Mouse (Mus musculus) layer of hippocampus, adult 9-11 months (tissue): Measurements from ENCODE around the gene Spon2.

Experiments used
- DNase-seq: peaks from one replicate; pipeline ENCODE4 v3.0.0; 2022

Spon2 gene

GRCm38 (mm10) chr5:33218081-33218480 lies at the start of gene Spon2:
Gene Spon2 (minus strand): TSS chr5:33218455.
- no peak for DNase-seq

GRCm38 (mm10) chr5:33254416-33254815 lies 36.2 kb upstream of the Spon2 start:
- no peak for DNase-seq

DNA sequence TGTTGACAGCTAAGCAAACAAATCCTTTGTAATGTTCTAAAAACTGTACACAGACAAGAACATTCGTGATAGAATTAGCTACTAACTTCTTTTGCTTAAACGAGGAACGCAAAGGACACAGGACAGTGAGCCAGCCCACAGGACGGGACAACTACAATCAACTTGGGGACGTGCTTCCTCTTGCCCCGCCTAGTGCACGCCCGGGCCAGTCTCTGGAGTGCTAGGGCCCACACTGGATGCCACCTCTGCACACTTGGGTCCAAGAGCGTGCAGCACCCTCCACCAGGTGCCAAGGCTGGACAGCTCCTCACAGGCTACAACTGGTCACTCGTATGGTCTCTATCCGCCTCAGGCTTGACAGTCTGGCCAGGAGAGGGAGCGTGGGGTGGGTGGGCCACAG lies 29.9 kb upstream of the Spon2 start:
- no peak for DNase-seq

DNA sequence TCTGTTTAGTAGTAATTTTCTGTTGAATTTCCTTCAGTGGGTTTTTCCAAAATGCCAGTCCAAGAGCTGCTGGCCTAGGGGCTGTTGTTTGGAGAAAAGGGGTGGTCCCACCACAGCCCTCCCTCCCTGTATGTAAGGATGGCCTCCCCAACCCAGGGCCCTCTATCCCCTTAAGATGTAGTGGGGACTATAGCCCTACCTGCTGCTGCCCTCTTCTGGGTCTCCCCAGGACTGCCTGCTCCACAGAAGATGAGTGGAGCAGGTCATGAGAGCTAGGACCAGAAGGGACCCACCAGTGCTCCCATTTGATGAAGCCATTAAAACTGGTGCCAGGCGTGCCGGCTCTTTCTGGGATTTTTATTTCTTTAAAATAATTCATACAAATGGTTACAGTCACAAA lies 29.1 kb upstream of the Spon2 start:
- no peak for DNase-seq

GRCm38 (mm10) chr5:33245701-33246100 lies 27.4 kb upstream of the Spon2 start:
- peak; percentile 49 for DNase-seq

DNA sequence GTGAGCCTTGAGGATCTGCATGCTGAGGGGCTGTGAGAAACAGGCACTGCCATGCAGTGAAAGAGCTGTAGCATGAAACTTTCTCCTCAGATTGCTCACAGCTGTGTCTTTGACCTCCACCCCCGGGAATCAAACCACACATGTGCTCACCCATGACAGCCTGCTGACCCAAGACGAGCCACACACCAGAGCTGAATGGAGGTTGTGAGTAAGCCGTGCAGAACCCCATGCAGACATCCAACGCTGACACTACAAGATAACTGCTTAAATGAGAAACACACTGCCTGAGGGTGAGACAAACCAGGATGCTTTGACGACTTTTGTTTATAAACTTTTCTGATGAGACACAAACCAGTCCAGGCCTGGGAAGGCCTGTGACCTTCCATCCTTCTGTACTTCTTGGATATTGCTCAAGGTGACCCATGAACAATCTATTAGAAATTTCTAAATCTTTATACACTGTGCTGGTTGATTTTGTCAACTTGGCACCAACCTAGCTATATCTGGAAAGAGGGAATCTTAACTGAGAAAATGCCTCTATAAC lies 26.2 kb upstream of the Spon2 start:
- DNase-seq: no peak

DNA sequence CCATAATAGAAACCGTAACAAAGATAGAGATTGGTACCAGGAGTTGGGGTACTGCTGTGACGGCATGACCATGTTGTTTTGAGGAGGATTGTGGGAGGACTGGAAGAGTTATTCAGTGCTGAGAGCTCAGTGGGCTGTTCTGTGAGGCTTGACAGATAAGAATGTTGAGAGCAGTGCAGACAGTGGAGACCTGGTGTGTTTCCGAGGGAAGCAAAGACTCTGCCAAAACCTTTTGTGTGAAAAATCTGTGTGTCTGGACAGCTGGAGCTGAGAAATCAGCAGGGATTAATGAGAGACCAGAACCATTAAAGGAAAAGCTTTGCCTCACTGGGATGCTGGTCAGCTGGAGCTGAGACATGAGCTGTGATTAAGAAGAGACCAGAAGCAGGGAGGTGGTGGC lies 21.7 kb upstream of the Spon2 start:
- DNase-seq: no peak

GRCm38 (mm10) chr5:33239111-33239714 lies 21.0 kb upstream of the Spon2 start:
- no peak for DNase-seq

DNA sequence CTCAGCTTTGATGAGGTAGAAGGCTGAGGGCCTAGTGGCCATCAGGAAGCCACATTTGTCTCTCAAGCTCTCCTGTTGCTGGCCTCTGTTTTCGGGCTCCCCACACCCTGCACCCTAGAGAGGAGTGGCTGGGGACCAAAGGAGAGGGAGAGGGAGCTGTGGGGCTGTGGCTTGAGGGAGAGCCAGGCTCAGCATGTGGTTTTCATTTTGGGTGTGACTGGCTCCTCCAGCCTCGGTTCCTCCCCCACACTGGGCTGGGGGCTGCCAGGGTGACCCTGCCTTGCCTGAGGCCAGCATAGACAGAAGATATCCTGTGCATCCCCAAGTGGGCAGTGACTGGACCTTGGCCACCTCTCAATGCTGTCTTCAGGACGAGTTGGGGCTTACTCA lies 20.0 kb upstream of the Spon2 start:
- DNase-seq: no peak

- no peak for DNase-seq
Measured at GRCm38 (mm10) chr5:33237600-33238255, 19.5 kb upstream of the Spon2 start.

DNA sequence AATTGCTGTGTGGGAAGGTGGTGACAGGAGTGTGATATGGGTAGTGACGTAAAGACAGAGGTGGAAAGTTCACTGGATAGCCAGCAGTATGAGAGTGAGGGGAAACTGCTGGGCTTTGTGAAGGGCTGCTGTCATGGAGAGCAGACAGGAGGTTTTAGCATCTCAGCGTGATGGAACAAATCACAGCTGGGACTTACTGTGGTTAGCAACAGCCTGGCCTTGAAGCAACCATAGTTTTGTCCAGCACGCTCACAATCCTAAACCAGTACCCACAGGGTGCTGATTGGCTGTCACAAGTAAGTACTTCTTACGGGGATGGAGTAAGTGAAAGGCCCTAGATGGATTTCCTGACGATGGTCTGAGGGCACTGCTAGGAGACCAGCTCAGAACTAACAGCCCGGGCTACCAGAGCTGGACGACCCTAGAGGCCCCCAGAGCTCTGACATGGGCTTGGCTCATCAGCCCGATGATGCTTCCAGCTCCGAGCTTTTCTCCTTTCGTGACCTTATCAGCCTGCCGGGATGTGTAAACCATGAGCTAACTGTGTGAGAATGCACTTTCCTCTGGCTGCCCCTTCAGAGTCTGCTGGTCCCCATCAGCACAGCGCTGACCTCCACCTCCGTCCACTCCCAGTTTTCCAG lies 16.3 kb upstream of the Spon2 start:
- DNase-seq: no peak

- DNase-seq: no peak
Measured at GRCm38 (mm10) chr5:33232791-33233190, 14.5 kb upstream of the Spon2 start.

DNA sequence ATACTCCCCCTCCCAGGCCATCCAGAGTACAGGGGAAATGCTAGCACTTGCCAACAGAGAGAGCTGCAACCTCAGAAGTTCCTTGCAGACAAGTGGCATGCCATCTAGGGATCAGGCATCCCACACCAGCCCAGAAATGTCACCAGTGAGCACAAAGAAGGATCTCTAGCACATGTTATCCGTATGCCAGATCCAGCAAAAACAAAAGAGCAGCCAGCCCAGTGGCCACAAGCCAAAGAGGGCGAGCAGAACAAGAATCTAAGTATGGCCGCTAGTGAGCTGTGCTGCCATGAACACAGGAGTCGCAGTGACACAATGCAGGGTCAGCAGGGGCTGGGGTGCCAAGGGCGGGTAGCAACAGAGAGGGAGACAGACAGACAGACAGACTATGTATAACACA lies 12.0 kb upstream of the Spon2 start:
- DNase-seq: no peak

DNA sequence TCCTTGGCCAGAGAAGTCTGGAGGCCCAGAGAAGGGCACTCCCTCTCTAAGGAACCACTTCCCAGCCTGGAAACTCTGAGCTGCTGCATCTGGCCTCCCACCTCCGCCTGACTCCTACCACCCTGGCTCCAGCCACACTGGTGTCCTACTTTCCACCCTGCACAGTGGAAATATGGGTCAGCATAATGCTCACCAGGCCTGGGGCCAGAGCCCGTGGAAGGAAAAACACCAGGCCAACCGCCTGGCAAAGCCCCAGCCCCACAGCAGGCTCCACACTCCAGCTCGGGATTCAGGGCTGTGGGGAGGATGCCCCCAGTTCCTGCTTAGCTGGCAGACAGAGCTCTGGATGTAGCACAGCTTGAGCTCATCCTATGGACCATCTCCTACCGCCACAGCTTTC lies 10.2 kb upstream of the Spon2 start:
- DNase-seq: no peak

- no peak for DNase-seq
Measured at GRCm38 (mm10) chr5:33225673-33226072, 7.4 kb upstream of the Spon2 start.

DNA sequence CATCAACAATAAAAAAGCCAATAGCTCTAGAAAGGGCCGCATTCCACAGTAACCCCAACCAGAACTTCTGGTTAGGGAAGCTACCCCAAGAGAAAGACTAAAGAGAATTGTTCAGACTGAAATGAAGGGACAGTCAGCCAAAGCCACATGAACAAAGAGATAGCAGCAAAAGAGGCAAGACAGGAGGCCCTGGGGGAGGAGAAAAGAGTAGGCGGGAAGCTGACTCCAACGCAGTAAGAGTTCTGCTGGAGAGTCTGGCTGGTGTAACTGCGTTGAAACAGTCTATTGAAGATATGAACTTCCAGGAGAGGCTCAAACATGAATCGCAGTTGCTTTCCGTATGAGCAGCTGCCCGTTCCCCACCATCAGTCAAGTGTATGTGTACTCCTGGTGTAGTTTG lies 6.2 kb upstream of the Spon2 start:
- no peak for DNase-seq

DNA sequence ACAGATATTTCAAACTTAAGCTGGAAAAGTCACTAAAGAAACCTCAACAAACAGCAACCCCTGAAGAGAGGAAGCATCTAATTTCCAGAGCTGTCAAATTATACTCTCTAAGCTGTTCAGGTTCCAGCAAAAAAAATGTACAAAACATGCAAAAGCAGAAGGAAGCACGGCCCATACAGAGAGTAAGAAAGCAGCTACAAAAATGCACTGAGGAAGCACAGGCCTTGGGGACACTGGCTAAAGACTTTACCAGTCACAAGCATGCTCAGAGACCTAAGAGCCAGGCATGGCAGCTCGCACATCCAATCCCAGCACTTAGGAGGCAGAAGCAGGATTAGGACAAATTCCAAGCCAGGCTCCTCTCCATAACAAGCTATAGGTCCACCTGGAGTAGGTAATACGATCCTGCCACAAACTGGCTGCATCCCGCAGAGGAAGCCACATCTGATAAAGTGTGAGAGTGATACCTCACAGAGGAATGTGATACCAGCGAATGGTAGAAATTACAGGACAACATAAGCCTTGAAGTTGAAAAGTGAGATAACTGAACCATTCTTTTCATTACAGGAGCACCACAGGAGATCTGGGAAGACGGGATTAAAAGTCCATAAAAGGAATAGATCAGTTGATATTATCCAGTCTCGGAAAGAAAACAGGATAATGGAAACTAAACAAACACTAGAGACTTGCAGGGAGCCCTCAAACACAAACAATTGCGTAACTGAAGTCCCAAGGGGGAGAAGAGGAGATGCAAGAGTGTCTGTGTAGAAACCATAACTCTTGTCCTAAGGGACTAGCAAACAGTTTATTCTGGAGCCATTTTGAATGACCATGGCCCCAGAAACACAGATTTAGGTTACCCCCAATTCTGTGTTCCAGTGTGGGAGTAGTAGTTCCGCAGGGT lies 4.8 kb upstream of the Spon2 start:
- no peak for DNase-seq

DNA sequence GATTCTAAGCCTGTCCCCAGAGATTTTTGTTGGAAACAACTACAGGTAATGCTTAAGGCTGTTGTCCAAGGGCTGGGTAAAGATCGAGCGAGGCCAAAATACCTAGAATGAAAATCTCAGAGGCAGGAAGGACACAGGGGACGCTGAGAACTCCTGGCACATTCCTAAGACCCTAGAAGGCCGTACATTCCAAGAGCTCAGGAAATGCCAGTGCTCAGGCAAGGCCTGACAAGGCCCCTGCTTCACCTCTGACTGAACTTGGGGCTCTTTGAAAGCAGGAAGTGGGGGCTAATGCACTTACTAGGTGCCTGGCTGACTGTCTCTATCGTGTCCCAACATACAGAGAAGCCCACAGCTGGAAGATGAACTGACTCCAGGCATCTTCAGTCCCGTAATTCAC lies 4.1 kb upstream of the Spon2 start:
- DNase-seq: no peak

- DNase-seq: peak; percentile 16
Measured at GRCm38 (mm10) chr5:33220350-33221044, 2.2 kb upstream of the Spon2 start.

GRCm38 (mm10) chr5:33219831-33220230 lies 1.6 kb upstream of the Spon2 start:
- no peak for DNase-seq

GRCm38 (mm10) chr5:33218746-33219449 lies 643 bp upstream of the Spon2 start:
- no peak for DNase-seq

- DNase-seq: no peak
Measured at GRCm38 (mm10) chr5:33217663-33218062, 592 bp downstream of the Spon2 start.
